Mouse (Mus musculus) heart, embryonic 16.5 days (tissue): Measurements from ENCODE around the gene Ksr2. TPM values are rescaled to one million over a fixed set of nuclear protein-coding genes. Genes with fewer than 3 reads are reported as not detected.
A peak's percentile ranks its signal among the peaks of the same experiment; 100 is the strongest.

Experiments used
- ATAC-seq: fragments of 200-750 bp; cut with Nextera tagmentation; replicated peaks from 2 replicates; pipeline ENCODE4 v1.8.0; 2017; ENCODE audit warnings: moderate number of reproducible peaks; ENCODE audit not compliant: insufficient read depth, low FRiP score; ENCODE audit errors: extremely low read depth
- H3K27ac ChIP-seq: fragments of 300-500 bp; sonication (generic); 2 replicates; pipeline ENCODE4 v1.5.1; 2014; ENCODE audit warnings: mild to moderate bottlenecking, low read length, control low read depth, moderate library complexity
- H3K27me3 ChIP-seq: fragments of 300-500 bp; sonication (generic); 2 replicates; pipeline ENCODE4 v1.6.1; 2014; ENCODE audit warnings: low read length, mixed read lengths; ENCODE audit not compliant: control insufficient read depth, insufficient read depth
- H3K36me3 ChIP-seq: fragments of 300-500 bp; sonication (generic); 2 replicates; pipeline ENCODE4 v1.6.1; 2014; ENCODE audit not compliant: control insufficient read depth, insufficient read depth
- H3K4me1 ChIP-seq: fragments of 300-500 bp; sonication (generic); 2 replicates; pipeline ENCODE4 v1.6.1; 2014; ENCODE audit warnings: low read length, mixed read lengths; ENCODE audit not compliant: control insufficient read depth, insufficient read depth
- H3K4me2 ChIP-seq: fragments of 300-500 bp; sonication (generic); 2 replicates; pipeline ENCODE4 v1.6.1; 2014; ENCODE audit warnings: low read depth, mild to moderate bottlenecking, control low read depth, low read length
- H3K4me3 ChIP-seq: fragments of 300-500 bp; sonication (generic); 2 replicates; pipeline ENCODE4 v1.5.1; 2014; ENCODE audit warnings: mild to moderate bottlenecking, control low read depth, low read length
- H3K9ac ChIP-seq: fragments of 300-500 bp; sonication (generic); 2 replicates; pipeline ENCODE4 v1.6.1; 2014; ENCODE audit warnings: low read length, control low read depth
- H3K9me3 ChIP-seq: fragments of 300-500 bp; sonication (generic); replicated peaks from 2 replicates; pipeline ENCODE4 v1.6.1; 2016; ENCODE audit warnings: low read length; ENCODE audit not compliant: control insufficient read depth
- WGBS: fragments of 180-500 bp; shearing (Covaris S2); extraction: QIAGEN DNeasy Blood & Tissue Kit; methylation state at CpG from one replicate; pipeline ENCODE4 v1.1.7; 2014; 5-methylcytosine and 5-hydroxymethylcytosine counted together
- polyA plus RNA-seq: library from polyadenylated mRNA; unstranded; fragments of >200 nt; fragmentation: Nextera tagmentation; extraction: Ambion mirVana; gene quantifications from 2 replicates; pipeline ENCODE4 v1.2.1, GENCODE M21; 2015

Gene Ksr2
- polyA plus RNA-seq, 1 experiment from 2014 or later = 0.05 TPM

DNA sequence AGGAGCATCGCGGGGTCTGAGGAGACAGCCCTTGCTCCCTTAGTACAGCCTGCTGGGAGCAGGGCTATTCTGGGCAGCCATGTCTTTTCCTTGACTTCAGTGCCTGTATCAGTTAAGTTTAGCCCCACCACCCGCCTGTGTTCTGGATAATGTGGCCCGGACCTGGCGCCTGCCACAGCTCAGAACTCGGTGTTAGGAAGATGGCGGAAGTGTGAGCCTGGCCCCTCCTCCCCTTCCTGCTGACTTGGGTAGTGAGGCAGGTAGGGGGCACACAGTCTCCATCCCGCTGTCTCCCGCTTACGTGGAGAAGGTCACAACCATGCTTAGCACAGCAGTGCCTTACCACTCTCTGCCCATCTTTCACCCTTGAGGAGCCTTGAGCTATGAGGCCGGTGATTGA, 68.2 kb downstream of the Ksr2 start:
- Histone ChIP-seq H3K36me3 (no peaks in the 10 kb centered on the region), H3K4me2 (no peak overlapping the region), H3K9me3 (no peaks in the 10 kb centered on the region), H3K9ac (no peak overlapping the region), H3K27ac (no peak overlapping the region), H3K4me1 (no peaks in the 10 kb centered on the region), H3K4me3 (no peak overlapping the region), H3K27me3 (no peaks in the 10 kb centered on the region)
- ATAC-seq = no peak
- 61% methylated on average over 11 of the region's 11 CpGs for WGBS

DNA sequence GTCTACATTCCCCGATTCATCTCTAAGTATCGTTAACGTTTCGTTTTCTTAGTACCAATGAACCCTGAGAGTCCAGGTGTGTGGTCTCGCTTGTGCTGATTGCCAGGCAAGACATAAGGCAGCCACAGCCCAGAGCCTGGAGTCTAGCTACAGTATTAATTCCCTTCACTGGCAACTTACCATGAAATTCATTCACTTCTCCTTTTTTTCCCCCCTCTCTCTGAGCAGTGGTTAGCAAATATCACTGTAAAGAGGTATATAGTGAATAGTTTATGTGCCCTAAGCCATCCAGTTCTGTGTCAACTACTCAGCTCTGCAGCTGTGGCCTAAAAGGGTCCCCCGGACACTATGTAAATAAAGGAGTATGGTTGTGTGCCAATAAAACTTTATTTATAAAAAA, 71.6 kb downstream of the Ksr2 start:
- H3K4me1 ChIP-seq = no peaks in the 10 kb centered on the region
- no peak for ATAC-seq
- no peaks in the 10 kb centered on the region for H3K36me3 ChIP-seq
- WGBS = 61% methylated on average over 6 of the region's 6 CpGs
- H3K9ac ChIP-seq = no peak overlapping the region
- H3K4me3 ChIP-seq = no peak overlapping the region
- no peaks in the 10 kb centered on the region for H3K27me3 ChIP-seq
- H3K27ac ChIP-seq = no peak overlapping the region
- H3K9me3 ChIP-seq = no peaks in the 10 kb centered on the region
- H3K4me2 ChIP-seq = no peak overlapping the region

- no peak overlapping the region for H3K27ac ChIP-seq
- H3K4me2 ChIP-seq = no peak overlapping the region
- no peak for ATAC-seq
- 50% methylated on average over 7 of the region's 7 CpGs for WGBS
- no peaks in the 10 kb centered on the region for H3K27me3 ChIP-seq
- no peaks in the 10 kb centered on the region for H3K4me1 ChIP-seq
- no peak overlapping the region for H3K9ac ChIP-seq
- no peaks in the 10 kb centered on the region for H3K9me3 ChIP-seq
- no peak overlapping the region for H3K4me3 ChIP-seq
- H3K36me3 ChIP-seq = no peaks in the 10 kb centered on the region
Observed at GRCm38 (mm10) chr5:117486092-117486491, 72.3 kb downstream of the Ksr2 start.

DNA sequence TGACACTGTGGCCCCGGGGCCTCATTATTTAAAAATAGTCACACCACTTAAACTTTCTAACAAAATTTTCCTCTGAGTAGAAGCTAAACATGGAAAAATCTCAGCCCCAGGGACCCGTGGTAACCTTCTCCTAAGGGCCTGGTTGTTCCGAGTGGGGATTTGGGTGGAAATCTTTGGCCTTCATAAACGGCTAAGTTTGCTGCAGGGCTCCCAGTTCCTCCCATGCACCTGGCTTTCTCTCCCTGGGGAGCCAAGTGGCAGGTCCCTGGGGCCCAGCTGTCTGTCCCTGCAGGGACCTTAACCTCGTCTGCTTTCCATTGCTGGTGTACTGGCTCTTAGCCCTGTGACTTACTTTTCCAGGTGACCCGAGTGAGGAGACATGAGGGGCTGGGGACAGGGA, 74.4 kb downstream of the Ksr2 start:
- Histone ChIP-seq H3K4me1 (no peaks in the 10 kb centered on the region), H3K27ac (no peak overlapping the region), H3K36me3 (no peaks in the 10 kb centered on the region), H3K4me3 (no peak overlapping the region), H3K27me3 (no peaks in the 10 kb centered on the region), H3K9me3 (no peaks in the 10 kb centered on the region), H3K4me2 (no peak overlapping the region), H3K9ac (no peak overlapping the region)
- 78% methylated on average over 6 of the region's 6 CpGs for WGBS
- no peak for ATAC-seq

GRCm38 (mm10) chr5:117488670-117489325, 75.0 kb downstream of the Ksr2 start:
- ATAC-seq = no peak
- Histone ChIP-seq H3K27ac (no peak overlapping the region), H3K27me3 (no peaks in the 10 kb centered on the region), H3K36me3 (no peaks in the 10 kb centered on the region), H3K9ac (no peak overlapping the region), H3K4me2 (no peak overlapping the region), H3K9me3 (no peaks in the 10 kb centered on the region), H3K4me1 (no peaks in the 10 kb centered on the region), H3K4me3 (no peak overlapping the region)
- 86% methylated on average over 16 of the region's 16 CpGs for WGBS

DNA sequence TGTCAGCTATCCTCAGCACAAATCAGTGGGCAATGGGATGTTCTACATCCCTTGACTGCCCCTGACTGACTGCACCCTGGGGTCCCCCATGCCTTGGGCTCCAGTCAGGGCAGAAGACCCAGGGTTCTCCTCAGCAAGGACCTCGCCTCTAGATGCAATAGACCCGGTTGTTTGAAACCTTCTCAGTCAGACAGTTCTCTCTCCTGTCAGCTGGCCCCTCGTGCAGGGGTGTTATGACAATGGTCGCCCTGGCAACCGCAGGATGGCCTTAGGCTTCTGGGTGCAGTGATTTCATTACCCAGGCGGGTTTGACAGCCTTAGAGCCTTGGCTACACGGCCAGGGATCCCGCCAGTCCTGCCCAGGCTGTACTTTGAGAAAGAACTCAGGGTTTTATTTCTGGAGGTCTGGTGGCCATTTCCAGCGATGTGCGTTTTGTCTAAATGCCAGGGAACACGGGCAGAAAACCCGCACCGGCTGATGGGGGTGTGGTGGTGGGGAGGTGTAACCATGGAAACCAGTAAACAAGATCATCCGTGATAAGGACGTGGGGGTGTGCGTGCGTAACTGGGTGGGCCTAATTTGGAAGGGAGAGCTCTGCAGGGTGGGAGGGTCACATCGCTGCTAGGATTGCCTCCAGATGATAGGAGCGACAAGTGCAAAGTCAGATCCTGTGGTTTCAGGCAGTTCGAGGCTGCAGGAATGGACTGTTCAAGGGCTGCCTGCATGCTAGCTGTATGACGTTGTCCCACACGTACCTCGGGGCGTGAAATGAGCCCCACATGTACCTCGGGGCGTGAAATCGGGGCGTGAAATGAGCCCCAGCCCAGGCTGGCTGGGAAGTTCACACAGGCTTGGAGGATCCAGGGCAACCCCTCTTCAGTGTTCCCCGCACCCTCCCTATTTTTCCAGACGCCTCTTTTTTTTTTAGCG, 79.4 kb downstream of the Ksr2 start:
- H3K4me3 ChIP-seq = no peak overlapping the region
- WGBS = 24% methylated on average over 31 of the region's 31 CpGs
- H3K27ac ChIP-seq = no peak overlapping the region
- H3K9me3 ChIP-seq = no peaks in the 10 kb centered on the region
- H3K9ac ChIP-seq = no peak overlapping the region
- ATAC-seq = no peak
- H3K27me3 ChIP-seq = no peaks in the 10 kb centered on the region
- no peaks in the 10 kb centered on the region for H3K4me1 ChIP-seq
- no peaks in the 10 kb centered on the region for H3K36me3 ChIP-seq
- H3K4me2 ChIP-seq = peak overlapping the region; percentile 18; the same call in 1 of the 2 replicates

GRCm38 (mm10) chr5:117493947-117494346, 80.1 kb downstream of the Ksr2 start:
- H3K4me3 ChIP-seq = no peak overlapping the region
- H3K27ac ChIP-seq = no peak overlapping the region
- no peaks in the 10 kb centered on the region for H3K27me3 ChIP-seq
- no peaks in the 10 kb centered on the region for H3K36me3 ChIP-seq
- H3K9ac ChIP-seq = no peak overlapping the region
- no peak overlapping the region for H3K4me2 ChIP-seq
- 15% methylated on average over 7 of the region's 7 CpGs for WGBS
- H3K4me1 ChIP-seq = no peaks in the 10 kb centered on the region
- no peak; the same call in 1 of the 2 replicates for ATAC-seq
- no peaks in the 10 kb centered on the region for H3K9me3 ChIP-seq

DNA sequence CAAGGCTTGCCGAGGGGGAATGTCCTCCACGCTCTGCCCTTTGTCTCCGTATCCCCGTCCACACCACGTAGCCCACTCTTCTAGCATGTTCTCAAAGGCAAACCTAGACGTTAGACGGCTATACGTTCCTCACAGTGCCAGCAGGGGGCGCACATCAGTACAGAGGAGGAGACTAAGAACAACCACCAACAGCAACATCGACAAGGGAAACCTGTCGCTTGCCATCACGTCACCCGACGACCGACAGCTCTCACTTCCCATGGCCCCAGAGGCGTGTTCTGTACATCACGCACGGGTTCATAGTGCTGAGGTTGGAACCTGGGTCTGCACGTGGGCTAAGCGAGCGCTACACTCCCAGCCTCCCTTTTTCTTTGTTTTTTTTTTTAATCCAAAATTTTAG, 83.3 kb downstream of the Ksr2 start:
- H3K4me2 ChIP-seq = no peak overlapping the region
- WGBS = 60% methylated on average over 21 of the region's 21 CpGs
- ATAC-seq = no peak
- no peak overlapping the region for H3K4me3 ChIP-seq
- no peak overlapping the region for H3K27ac ChIP-seq
- no peaks in the 10 kb centered on the region; the same call in 1 of the 2 replicates for H3K27me3 ChIP-seq
- no peaks in the 10 kb centered on the region for H3K4me1 ChIP-seq
- no peaks in the 10 kb centered on the region for H3K36me3 ChIP-seq
- H3K9ac ChIP-seq = no peak overlapping the region
- no peaks in the 10 kb centered on the region for H3K9me3 ChIP-seq

- no peaks in the 10 kb centered on the region for H3K9me3 ChIP-seq
- no peaks in the 10 kb centered on the region for H3K4me1 ChIP-seq
- no peak overlapping the region for H3K4me3 ChIP-seq
- H3K9ac ChIP-seq = no peak overlapping the region
- H3K36me3 ChIP-seq = no peaks in the 10 kb centered on the region
- ATAC-seq = no peak
- H3K27ac ChIP-seq = no peak overlapping the region
- no peak overlapping the region for H3K4me2 ChIP-seq
- 81% methylated on average over 5 of the region's 5 CpGs for WGBS
- peaks cover under 1% of the 10 kb centered on the region for H3K27me3 ChIP-seq
Observed at GRCm38 (mm10) chr5:117502611-117503010, 88.8 kb downstream of the Ksr2 start.
